Mouse (Mus musculus): ENCODE results near the gene 5031410I06Rik. TPM values are rescaled to one million over a fixed set of nuclear protein-coding genes. Genes with fewer than 3 reads are reported as not detected.
"Not testable (repeated sequence)": the region's sequence is repeated elsewhere in the genome, so short reads cannot be mapped to it uniquely, and the experiment has no call there.

5031410I06Rik gene
- not detected for total RNA-seq (2021)
- long read RNA-seq, experiment 1, result 0 reads
- long read RNA-seq, experiment 2, partial matches to known transcripts, result 0 of 1 reads
- long read RNA-seq, experiment 2, other reads (novel, unspliced or antisense), result 1 of 1 reads

GRCm38 (mm10) chr5:26105262-26105661 lies at the start of gene 5031410I06Rik:
Gene 5031410I06Rik, minus strand, starts transcription at chr5:26105362.
- DNase-seq, result not testable (repeated sequence)

- no peak for DNase-seq
Observed at GRCm38 (mm10) chr5:26142891-26143290, 37.7 kb upstream of the 5031410I06Rik start.

- not testable (repeated sequence) for DNase-seq
Observed at GRCm38 (mm10) chr5:26121321-26121720, 16.2 kb upstream of the 5031410I06Rik start, which contains the start of gene Gm10220. Gene Gm10220, minus strand, starts transcription at chr5:26121421.

- DNase-seq, result not testable (repeated sequence)
Observed at GRCm38 (mm10) chr5:26089191-26089590, 16.0 kb downstream of the 5031410I06Rik start, which contains the start of gene Gm10471. Gene Gm10471, minus strand, starts transcription at chr5:26089291.

GRCm38 (mm10) chr5:26079023-26079422 lies 26.1 kb downstream of the 5031410I06Rik start:
- DNase-seq, result not testable (repeated sequence)

GRCm38 (mm10) chr5:26070716-26071115 lies 34.4 kb downstream of the 5031410I06Rik start:
- no peak for DNase-seq

GRCm38 (mm10) chr5:26058481-26058880 lies 46.7 kb downstream of the 5031410I06Rik start, which contains the start of gene Gm7347:
Gene Gm7347, minus strand, starts transcription at chr5:26058581.
- not testable (repeated sequence) for DNase-seq

Other genes with a start within 250 kb of the 5031410I06Rik start
- gene Gm21663, start 163.0 kb downstream of the 5031410I06Rik start, total RNA-seq (2021), result not detected
- gene Gm21671, start 150.9 kb downstream of the 5031410I06Rik start, total RNA-seq (2021), result under 1 TPM in 1 of 2 experiments, not detected in 1; 0.13 TPM
- not detected for gene Gm21680, start 132.7 kb downstream of the 5031410I06Rik start, total RNA-seq (2021)
- not detected for gene Gm21698, start 116.7 kb downstream of the 5031410I06Rik start, total RNA-seq (2021)
- gene Gm1979, start 100.6 kb downstream of the 5031410I06Rik start, total RNA-seq (2021), result not detected
- gene Gm5862, start 82.4 kb downstream of the 5031410I06Rik start, total RNA-seq (2021), result not detected
- gene Speer4a, start 65.8 kb downstream of the 5031410I06Rik start, total RNA-seq (2021), result not detected
- gene Gm7347, start 46.8 kb downstream of the 5031410I06Rik start, total RNA-seq (2021), result not detected
- not detected for gene Gm10471, start 16.1 kb downstream of the 5031410I06Rik start, total RNA-seq (2021)
- gene Gm10220, start 16.1 kb upstream of the 5031410I06Rik start, total RNA-seq (2021), result not detected
- under 1 TPM in 1 of 2 experiments, not detected in 1; 0.30 TPM for gene Gm7361, start 152.3 kb upstream of the 5031410I06Rik start, total RNA-seq (2021)

Data from adrenal gland, postnatal 36 days (tissue).